Mouse (Mus musculus): ENCODE results near the gene Lrrc42.

Lrrc42 gene

DNA sequence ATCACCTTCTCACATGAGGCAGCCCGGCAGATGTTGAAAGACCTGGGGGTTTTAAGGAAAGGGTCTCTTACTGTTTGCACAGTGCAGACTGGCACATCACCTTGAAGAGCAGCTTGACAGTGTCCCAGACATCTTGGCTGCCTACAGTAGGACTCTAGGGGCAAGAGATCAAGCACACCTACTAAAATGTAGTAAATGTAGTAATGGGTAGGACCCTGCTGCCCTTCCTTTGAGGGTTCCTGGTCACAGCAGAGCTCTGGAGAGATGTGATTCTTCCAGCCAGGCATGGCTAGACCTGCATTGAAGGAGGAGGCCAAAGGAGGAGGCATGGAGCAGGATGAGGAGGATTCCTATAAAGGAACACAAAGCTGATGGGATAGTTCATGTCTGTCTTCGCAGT lies 46.3 kb downstream of the Lrrc42 start:
- in situ Hi-C loops (cut with MboI; ENCODE audit: unreplicated experiment in 2 of 2), result no loop called here

DNA sequence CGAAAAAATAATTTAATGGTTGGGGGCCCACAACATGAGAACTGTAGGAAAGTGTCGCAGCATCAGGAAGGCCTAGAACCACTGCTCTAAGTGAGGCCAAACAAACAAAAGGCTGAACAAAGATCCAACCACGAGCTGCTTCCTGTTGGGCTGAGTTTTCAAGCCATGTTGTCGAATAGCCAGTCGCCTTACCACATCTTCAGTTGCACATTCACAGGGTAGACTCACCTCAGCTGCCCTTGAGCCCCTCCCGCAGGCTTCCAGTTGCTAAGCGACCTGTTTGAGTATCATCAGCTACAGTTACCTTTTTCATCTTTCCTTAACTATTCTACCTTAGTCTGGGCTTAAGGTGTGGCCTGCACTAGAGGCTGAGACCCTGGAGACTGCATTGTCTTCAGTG lies 50.3 kb downstream of the Lrrc42 start:
- in situ Hi-C loops (cut with MboI; ENCODE audit: unreplicated experiment in 2 of 2), result loop anchor here in 1 of 2 experiments (5.0 kb wide), 1 partner anchor 34 kb away; no protein-coding TSS in a partner anchor

DNA sequence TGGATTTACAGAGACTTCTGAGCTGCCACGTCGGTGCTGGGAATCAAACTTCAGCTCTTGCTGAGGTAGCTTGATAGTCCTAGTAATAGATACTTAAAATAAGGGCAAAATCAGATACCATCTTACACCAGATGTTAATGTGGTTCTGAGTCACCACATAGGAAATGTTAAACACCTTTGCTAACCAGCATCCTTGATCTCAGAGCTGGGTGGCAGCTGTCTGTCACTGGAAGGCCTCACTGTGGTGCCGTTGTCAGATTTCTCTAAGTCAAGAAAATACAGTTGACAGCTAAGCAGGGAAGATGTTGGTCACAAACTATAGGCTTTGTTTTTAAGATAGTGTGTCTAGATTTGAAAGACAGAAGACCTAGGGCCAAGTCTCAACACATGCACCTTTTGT lies 51.6 kb downstream of the Lrrc42 start:
- in situ Hi-C loops (cut with MboI; ENCODE audit: unreplicated experiment in 2 of 2), result loop anchor here in 1 of 2 experiments (5.0 kb wide), 1 partner anchor 36 kb away; no protein-coding TSS in a partner anchor

DNA sequence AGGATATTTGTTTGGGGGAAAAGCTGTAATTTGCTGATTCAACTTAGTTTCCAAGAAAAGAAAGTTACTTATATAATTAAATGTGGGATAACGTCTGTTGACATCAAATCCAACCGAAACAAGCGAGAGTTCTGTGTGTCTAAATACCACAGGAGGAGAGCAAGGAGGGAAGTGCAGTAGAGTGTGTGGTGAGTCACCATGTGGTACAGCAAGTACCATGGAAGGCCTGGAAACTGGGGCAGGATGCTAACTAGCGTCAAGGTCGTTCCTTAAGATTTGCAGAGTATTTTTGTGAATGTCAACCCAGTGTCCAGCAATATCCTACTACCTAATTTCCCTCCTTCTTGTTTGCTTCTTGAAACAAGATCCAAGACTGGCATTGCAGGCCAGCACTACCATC lies 55.3 kb downstream of the Lrrc42 start:
- in situ Hi-C loops (cut with MboI; ENCODE audit: unreplicated experiment in 2 of 2), result no loop called here

DNA sequence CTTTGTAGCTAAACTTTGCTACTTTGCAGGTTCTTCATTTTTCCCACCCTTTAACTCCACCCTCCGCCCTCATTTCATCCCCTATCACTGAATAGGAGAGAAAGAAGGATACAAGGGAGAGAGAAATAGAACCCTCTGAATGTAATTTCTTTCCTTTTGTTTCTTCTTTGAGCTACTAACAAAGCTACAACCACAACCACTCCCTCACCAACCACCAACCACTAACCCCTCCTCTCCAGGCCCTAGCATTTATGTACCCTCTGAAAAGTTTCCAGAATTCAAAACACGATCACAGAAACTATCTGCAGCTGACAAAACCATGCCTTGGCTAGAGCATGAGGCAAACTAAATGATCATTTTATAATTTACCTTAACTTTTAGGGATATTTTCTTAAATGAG lies 56.9 kb downstream of the Lrrc42 start:
- in situ Hi-C loops (cut with MboI; ENCODE audit: unreplicated experiment in 2 of 2), result no loop called here

DNA sequence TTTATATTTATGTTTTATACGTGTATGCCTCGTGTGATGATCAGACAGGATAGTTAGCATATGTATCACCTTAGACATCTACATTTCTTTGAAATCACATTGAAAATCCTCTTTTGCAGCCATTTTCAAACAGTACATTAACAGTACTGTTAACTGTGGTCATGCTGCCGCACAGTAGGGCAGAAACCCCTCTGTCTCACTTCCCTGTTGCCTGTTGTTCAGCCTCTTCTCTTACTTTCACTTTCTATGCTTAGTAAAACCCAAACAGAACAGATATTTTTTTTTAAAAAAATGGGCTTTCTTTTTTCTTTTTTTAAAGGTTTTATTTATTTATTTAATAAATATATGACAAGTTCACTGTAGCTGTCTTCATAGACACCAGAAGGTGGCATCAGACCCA lies 59.5 kb downstream of the Lrrc42 start:
- in situ Hi-C loops (cut with MboI; ENCODE audit: unreplicated experiment in 2 of 2), result no loop called here

DNA sequence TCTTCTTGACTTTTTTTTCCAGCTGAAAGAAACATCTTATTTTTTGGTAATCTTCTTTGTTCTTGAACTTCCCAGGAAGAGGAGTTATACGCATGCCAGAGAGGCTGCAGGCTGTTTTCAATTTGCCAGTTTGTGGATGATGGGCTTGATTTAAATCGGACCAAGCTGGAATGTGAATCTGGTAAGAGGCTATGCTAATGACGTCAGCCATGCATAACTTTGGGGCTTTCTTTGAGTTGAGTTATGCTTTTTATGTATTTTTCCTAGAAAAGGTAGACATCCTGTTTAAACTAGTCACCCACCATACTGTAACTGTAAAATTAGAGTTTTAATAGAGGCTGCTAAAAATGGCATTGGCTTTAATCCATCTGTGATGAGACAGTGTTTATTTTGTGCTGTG lies 67.6 kb downstream of the Lrrc42 start:
- in situ Hi-C loops (cut with MboI; ENCODE audit: unreplicated experiment in 2 of 2), result no loop called here
